Mouse (Mus musculus) layer of hippocampus, adult 9-11 months (tissue): ENCODE measurements around the gene Sprr1a.
"Not testable (repeated sequence)": the region's sequence is repeated elsewhere in the genome, so short reads cannot be mapped to it uniquely, and the experiment has no call there.

Source experiments
- DNase-seq: peaks from one replicate; pipeline ENCODE4 v3.0.0; 2022

Sprr1a gene

GRCm38 (mm10) chr3:92485863-92486262, at the start of gene Sprr1a:
Gene Sprr1a (minus strand): TSS chr3:92485895.
- no peak for DNase-seq

GRCm38 (mm10) chr3:92534411-92534810, 48.7 kb upstream of the Sprr1a start, which contains the start of gene 2310046K23Rik:
Gene 2310046K23Rik (minus strand): TSS chr3:92534511.
- DNase-seq, result no peak

- DNase-seq, result no peak
These were observed 26.6 kb upstream of the Sprr1a start for GRCm38 (mm10) chr3:92512325-92512724.

GRCm38 (mm10) chr3:92510786-92511185, 25.1 kb upstream of the Sprr1a start:
- DNase-seq, result no peak

- DNase-seq, result no peak
These were observed 22.5 kb upstream of the Sprr1a start for GRCm38 (mm10) chr3:92508185-92508584.

- no peak for DNase-seq
These were observed 17.8 kb upstream of the Sprr1a start for GRCm38 (mm10) chr3:92503528-92503927.

- no peak for DNase-seq
These were observed 14.7 kb upstream of the Sprr1a start, which contains the start of gene Sprr4 for GRCm38 (mm10) chr3:92500393-92500792. Gene Sprr4 (minus strand): TSS chr3:92500493.

GRCm38 (mm10) chr3:92490262-92490661, 4.6 kb upstream of the Sprr1a start:
- DNase-seq, result not testable (repeated sequence)

- DNase-seq, result no peak
These were observed 612 bp upstream of the Sprr1a start for GRCm38 (mm10) chr3:92486307-92486706.

- not testable (repeated sequence) for DNase-seq
These were observed 4.4 kb downstream of the Sprr1a start for GRCm38 (mm10) chr3:92481249-92481648.

GRCm38 (mm10) chr3:92470111-92470510, 15.6 kb downstream of the Sprr1a start:
- DNase-seq, result no peak

GRCm38 (mm10) chr3:92467424-92467823, 18.3 kb downstream of the Sprr1a start:
- DNase-seq, result no peak

- no peak for DNase-seq
These were observed 19.1 kb downstream of the Sprr1a start for GRCm38 (mm10) chr3:92466576-92466975.

- no peak for DNase-seq
These were observed 27.1 kb downstream of the Sprr1a start, which contains the start of gene Sprr3 for GRCm38 (mm10) chr3:92458620-92459019. Gene Sprr3 (minus strand): TSS chr3:92458720.

GRCm38 (mm10) chr3:92455151-92455550, 30.5 kb downstream of the Sprr1a start:
- no peak for DNase-seq

- no peak for DNase-seq
These were observed 45.5 kb downstream of the Sprr1a start for GRCm38 (mm10) chr3:92440177-92440576.

GRCm38 (mm10) chr3:92438689-92439088, 47.0 kb downstream of the Sprr1a start, which contains the start of gene Sprr1b:
Gene Sprr1b (minus strand): TSS chr3:92438789.
- no peak for DNase-seq
